Mouse (Mus musculus) retina, postnatal 1 day (tissue): ENCODE measurements around the gene Trappc12.

Experiments used
- DNase-seq: peaks from one replicate; pipeline ENCODE4 v3.0.0-alpha.2; 2012

Trappc12 gene

DNA sequence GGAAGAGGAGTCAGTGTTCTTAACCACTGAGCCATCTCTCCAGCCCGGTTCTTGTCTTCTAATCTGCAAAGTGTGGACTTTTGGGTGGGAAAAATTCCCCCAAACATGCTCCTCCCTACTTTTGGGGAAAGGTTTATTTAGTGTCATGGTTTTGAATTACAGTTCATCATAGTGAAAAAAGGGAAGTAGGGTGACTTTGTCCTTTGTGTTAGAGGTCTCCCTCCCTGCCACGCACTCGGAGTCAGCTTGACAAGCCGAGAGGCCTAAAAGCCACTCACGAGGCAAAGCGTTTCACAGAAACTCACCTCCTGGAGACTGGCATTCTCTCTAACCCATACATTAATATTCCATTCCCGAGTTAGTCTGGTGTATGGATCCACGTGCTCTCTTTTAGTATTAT, 17.6 kb downstream of the Trappc12 start:
- no peak for DNase-seq

DNA sequence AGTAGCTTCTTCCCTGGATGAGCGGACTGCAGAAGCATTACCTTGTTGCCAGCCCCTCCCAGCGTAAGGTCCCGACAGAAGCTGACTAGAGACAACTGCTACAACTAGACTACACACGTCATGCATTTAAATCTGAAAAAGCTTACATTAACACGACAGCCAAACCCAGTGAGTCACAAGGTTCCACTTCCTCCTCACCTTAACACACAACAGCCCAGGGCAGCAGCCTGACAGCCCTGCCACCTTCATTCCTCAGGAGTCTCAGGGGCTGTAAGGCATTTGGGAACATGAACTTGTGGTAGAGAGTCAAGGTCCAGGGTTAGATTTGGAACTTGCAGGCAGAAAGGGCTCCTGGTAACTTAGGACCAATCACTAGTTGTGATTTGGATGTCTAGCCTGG, 23.2 kb downstream of the Trappc12 start:
- DNase-seq: no peak

DNA sequence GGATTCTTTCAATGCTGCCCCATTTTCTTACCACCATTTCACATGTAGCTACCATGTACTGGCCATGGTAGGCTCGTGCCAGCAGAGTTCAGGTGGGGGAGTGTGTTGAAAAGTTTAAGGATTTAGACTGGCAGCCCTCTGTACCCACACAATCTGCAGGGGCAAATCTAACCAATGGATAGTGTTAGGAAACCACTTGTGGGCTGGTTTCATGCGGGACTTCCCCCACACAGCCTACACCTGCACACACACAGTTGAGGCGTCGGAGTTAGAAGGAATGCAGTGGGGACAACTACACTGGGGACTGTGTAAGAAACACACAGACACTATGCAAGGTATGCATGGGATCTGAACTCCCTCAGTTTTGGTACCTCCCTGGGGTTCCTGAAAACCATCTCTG, 24.1 kb downstream of the Trappc12 start:
- no peak for DNase-seq

DNA sequence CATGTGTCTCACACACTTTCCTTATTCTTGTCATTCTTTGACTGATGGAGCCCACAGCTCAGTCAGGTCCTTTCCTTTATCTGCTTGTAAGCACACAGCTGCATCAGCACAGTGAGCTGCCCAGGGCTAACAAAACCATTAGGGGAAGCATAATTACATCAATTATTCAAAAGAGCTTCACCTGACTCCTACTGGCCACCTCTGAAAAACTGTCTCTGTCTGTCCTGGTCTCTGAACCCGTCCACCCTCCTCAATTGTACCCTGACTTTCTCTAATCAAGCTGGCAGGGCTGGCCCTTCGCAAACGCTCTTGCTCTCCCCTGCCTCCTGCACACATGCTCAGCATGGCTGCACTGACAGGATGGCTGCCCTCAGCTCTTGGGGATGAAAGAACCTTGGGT, 25.9 kb downstream of the Trappc12 start:
- peak; percentile 64 for DNase-seq

DNA sequence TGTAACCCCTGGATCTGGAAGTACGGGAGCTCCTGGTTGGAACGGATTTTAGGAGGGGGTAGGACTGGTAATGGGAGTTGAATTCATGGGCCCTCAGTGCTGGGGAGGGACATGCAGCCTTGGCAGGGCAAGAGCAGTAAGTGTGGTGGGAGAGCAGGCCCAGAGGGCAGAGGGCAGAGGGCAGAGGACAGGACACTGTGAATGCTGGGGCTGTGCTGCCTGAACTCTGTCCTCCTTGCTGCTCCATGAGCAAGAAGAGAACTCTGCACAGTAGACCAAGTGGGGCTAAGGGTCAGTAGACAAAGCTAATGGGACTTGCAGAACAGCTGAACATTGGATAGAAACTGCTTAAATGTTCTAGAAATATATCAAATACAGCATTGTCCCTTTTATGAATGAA, 32.2 kb downstream of the Trappc12 start:
- DNase-seq: no peak

DNA sequence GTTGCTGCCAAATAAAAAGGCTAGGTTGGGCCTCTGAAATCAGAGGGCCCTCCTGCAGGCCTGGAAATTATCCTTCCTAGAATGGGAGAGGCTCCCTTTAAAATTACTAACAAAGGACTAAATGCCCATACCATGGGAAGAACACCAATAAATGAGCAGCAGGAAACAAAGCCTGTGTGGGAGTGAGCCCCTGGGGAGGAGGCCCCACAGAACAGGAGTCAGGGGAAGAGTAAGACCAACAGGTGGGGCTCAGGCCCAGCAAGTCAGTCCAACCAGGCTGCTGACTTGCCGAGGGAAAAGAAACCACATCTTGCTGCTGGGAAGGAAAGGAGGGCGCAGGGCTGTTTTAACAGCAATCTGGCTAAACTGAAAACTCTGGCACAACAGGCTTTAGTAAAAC, 33.2 kb downstream of the Trappc12 start:
- no peak for DNase-seq

DNA sequence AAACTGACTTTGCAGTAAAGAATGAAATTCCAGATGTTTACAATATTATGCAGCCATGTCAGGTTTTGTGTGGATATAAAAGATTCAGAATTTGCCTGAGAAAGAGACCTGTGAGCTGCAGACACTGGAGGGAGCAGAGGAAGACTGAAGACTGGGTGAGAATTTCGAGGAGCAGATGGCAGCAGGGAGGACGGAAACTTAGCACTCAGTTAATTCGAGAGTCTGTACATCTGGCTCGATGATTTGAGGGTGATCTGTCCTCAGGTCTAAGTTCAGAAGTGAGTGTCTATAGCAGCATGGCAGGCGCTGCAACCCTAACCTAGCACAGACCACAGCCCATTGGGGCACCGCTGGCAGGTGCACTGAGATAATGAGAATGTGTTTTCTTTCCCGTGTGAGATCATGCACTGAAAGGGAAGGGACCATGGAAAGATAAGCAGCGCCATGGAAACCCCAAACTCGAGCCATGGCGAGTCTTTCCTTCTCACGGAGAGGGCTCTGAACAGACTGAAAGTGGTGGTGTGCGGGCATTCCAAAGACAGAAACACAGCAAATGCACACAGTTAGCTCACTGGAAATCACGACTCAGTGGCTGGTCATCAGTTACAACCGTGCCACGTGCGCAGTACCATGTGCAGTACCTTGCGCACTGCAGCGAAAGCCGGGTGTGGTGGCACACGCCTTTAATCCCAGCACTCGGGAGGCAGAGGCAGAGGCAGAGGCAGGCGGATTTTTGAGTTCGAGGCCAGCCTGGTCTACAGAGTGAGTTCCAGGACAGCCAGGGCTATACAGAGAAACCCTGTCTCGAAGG, 35.2 kb downstream of the Trappc12 start:
- no peak for DNase-seq

DNA sequence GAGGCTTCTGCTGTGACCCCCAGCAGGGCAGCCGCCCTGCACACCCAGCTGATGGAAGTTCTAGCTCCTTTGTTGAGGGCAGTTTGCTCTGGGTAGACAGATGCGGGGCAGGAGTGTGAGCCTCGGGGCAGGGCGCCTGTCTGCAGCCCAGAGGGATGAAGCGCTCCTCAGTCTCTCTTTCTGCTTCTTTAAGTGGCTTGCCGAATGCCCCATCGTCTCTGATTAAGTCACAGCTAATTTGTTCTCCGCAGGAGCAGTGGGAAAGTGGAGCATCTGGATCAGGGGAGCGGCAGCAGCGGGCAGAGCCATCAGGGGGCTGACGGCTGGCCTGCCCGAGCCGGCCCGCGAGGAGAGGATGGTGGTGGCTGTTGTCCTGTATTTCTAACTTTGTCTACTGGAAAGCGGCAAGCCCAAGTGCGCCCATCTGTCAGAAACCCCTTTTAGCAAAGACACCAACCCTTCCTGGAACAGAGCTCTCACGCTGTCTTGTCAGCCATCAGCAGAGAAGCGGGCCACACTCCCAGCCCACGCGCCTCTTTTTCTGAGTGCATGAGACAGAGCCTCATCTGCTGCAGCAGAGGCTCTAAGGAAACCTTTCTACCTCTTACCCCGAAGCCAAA, 39.6 kb downstream of the Trappc12 start:
- DNase-seq: peak; percentile 85

DNA sequence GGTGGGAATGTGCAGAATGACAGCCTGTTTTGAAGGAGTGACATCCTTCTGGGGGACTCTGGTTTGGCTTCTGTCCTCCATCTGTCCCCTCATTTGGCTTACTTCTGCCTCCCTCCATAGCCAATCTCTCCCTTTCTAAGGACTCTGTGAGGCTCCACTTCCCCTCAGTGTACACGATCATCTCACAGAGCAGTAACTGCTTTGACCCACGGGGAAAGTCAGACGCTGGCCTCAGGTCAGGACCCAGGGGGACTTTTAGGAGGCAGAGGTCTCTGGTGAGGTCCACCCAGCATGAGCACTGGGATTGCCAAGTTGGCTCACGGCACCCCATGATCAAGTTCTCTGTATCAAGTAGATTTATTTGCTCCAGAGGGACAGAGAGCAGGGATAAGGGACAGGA, 42.1 kb downstream of the Trappc12 start:
- DNase-seq: no peak

DNA sequence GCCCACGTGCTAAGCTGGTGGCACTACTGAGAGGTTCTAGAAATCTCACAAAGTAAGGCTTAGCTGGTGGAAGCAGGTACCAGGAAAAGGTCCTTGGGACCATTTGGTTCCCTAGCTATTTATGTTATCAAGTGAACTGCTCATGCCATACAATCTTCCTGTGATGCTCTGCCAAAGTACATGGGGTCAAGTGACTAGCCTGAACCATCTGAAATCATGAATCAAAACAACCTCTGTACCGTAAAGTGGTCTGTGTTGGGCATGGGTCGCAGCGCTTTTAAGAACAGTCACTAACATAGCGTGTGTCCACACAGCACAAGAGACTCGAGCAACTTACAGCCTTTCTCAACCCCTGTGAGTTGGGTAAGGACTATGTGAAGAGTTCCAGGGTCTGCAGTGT, 45.1 kb downstream of the Trappc12 start:
- DNase-seq: no peak

DNA sequence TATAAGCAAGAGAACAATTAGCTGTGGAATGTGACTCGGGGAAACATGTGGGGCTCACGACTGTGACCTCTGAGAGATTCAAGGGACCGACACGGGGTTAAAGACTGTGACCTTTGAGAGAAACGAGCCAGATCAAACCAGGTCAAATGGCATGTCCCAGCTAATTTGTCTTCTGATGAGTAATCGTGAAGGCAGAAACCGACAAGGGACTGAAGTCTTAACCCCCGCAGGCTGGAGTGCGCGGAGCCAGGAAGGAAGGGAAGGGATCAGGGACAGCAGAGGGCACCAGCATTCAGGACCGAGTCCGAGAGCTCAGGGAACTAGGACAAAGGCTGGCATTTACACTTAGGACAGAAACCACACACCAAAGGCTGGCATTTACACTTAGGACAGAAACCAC, 45.9 kb downstream of the Trappc12 start:
- peak; percentile 64 for DNase-seq

DNA sequence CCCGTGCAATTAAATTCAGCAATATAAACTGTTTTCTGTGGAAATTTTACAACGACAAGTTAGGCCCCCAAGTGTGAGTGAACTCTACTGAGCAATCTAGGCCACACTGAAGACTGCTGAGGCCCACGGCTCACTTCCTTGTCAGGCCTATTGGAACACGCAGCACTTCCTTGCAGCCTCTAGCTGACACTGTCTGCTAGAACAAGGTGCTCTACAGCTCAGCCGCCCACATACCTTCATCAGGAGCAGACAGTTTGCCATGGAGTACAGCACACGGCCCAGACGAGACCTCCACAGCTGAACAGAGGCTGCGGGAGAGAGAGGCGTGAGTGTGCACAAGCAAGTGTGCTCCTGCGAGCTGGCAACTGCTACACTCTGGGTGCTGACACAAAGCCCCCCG, 49.0 kb downstream of the Trappc12 start:
- DNase-seq: no peak

DNA sequence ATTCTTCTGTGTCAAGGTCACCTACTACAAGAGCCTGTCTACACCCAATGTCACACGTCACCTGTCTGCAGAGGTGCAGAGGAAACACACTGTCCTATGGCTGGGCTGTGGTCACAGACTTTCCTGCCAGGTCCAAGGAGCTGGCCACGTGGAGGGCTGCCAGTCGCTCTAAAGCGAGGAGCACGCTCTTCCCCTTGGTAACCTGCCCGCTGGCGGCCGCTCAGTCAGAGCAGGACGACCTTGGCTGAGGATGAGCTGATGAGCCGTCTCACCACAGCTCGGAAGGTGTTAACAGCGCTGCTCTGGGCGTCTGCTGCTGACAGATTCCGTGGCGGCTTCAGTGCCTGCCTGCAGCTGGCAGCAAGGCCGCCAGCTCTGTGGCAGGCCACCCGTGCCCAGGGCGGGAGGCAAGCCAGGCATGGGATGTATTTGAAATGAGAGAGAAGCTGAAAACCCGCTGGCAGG, 49.7 kb downstream of the Trappc12 start:
- DNase-seq: peak; percentile 49

DNA sequence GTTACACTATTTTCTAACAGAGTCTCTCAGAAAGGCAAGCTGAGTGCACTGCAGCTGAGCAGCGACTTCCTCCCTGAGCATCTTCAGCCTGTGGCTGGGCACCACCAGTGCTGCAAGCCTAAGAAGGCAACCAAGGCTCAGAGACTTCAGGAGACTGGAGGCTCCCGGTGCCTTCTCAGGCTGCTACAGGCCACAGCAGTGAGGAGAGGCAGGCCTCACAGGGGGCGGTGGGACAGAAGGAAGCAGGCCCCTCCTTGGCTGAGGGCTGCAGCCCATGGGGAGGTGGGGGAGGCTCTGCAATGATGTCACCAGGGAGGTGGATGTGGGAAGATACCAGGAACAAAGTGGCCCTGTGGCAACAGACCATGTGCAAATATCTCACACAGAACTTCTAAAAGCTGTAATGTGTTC, 50.2 kb downstream of the Trappc12 start:
- no peak for DNase-seq

DNA sequence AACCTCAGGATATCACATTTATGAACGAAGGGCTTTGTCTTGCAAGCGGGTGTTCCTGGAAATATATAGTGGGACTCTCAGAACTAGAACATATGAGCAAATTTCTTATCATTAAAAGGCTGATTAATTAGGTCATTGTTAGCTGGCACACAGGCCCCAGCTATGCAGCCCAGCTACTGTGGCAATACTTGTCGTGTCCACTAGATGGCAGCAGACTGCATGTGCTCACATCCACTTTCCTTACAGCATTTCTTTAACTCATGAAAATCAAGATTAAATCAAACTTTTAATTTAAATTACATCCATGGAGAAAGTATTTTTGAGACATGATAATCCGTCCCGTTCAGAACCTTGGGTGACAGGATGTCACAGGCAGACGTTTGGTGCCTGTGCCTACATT, 50.6 kb downstream of the Trappc12 start:
- DNase-seq: peak; percentile 85

DNA sequence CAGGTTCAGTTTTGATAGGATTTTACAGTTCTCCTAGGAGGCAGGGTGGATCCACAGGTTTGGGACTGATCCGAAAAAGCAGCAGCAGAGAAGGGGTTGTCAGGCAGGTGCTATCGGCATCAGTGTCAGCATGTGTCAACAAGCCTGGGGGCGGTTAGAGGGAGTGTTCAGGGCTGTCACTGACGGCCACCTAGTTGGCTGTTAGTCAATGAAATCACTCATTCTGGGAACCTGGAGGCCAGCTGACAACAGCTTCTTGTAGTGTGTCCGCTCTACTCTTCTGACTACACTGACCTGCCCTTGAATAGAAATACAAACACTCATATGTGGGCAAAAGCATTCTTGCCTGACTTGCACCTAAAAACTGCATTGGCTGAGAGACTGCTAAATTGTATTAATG, 51.2 kb downstream of the Trappc12 start:
- no peak for DNase-seq

DNA sequence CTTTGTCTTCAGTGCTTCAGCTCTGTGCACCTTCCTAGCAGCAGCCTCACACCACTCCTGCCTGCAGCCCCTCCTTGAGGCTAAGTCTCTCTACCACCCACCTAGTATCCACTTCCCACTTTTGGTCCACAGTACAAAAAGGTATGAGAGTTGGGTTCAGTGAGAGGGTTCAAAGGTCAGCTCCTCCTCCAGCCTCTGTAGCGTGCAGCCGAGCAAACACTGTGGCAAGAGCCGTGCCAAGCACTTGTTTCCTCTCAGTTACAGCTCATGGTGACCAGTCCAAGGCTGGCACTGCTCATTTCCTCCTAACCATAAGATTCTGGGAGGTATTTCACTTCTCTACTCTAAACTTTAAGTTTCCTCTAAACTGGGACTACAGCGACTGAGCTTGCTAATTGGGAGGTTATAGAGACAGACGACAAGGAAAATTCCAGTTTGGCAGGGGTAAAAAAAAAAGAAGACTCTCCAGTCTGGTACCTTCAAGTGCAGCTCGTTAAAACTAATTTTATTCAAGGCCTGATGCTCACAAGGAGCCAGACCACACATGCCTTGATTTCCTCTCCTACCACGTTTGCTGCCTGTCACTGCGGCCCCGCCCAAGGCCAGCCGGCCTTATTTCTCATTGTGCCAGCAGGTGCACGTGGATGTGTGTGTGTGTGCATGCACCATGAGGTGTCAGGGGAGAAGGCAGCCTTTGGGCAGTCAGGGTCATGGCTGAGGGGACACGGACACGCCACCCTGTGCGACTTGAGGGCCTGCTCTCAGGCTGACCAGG, 52.3 kb downstream of the Trappc12 start:
- no peak for DNase-seq

DNA sequence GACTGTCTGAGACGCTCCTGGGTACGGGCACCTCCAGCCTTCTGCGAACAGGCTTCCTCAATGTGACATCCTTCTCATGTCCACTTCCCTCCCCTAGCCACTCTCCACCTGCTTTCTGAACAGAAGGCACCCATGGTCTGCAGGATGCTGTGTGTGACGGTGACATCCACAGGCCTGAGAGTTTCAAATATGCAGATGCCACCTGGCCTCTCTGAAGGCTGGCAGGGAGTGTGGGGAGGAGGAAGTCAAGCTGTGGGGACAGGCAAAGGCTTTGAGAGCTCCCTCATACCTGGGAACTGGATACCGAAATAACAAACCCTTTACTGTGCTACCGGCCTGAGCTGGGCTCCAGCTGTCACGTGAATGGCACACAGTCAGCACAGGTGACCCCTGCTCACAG, 55.5 kb downstream of the Trappc12 start:
- no peak for DNase-seq

DNA sequence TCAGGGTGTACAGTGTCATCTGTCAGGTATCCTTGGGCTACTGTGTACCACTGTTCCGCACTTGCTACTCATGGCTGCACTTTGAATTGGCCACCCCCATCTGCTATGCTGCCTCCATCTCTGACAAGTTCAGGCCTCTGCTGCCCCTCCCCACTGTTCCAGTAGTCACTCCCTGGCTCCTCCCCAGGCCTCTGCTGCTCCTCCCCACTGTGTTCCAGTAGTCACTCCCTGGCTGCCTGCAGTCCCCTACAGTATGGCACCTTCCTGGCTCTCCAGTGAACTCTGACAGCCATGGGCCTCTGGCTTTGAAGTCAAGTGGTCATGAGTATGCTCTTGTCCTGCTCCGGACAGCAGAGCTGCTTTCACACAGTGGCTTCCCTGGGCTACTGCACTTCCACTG, 56.0 kb downstream of the Trappc12 start:
- DNase-seq: no peak

DNA sequence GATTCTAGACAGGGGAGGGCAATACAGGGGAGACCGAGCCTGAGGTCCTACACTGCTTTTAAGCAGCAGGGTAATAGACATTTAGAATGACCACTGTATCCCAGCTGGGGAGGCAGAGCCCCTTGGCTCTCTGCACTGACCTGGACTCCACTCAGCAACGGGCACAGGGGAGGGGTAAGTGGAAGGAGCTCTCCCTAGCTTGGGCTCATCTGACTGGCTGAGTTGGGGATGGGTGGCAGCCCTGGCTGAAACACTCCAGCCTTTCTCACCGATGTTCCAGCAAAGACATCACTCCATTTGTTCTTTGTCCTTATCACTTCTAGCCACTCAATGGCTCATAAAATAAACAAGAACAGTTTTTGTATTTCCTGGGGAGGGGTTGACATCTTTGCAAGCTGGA, 56.5 kb downstream of the Trappc12 start:
- DNase-seq: no peak

DNA sequence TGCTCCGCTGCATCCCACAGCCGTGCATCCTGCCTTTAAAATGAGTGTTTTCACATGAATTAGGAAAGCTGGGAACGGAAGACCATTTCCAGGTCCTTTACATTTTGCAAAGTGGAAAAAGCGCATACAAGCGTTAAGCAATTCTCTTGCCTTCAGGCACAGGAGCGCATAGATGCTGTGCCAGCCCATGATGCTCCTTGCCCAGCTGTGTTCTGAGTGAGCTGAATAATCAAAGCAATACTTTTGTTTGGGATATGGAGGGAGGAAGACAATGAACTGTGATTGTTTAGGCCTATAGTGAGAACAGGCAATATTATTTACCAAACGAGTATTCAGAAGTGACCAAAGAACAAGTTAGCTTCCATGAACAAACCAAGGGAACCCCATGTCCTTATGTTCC, 59.5 kb downstream of the Trappc12 start:
- no peak for DNase-seq

DNA sequence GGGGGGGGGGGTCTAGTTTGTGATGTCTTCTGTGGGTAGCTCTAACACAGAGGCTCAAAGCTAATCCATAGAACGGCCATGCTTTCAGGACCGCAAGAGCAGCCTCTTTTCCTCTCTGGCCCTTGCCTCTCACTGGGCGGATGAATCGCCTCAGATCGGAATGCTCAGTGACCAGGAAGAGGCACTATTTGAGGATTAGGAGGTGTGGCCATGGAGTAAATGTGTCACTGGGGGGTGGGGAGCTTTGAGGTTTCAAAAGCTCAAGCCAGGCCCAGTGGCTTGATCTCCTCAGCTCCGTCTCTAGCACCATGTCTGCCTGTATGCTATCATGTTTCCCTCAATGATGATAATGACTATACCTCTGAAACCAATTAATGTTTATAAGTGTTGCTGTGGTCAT, 61.3 kb downstream of the Trappc12 start:
- DNase-seq: no peak

DNA sequence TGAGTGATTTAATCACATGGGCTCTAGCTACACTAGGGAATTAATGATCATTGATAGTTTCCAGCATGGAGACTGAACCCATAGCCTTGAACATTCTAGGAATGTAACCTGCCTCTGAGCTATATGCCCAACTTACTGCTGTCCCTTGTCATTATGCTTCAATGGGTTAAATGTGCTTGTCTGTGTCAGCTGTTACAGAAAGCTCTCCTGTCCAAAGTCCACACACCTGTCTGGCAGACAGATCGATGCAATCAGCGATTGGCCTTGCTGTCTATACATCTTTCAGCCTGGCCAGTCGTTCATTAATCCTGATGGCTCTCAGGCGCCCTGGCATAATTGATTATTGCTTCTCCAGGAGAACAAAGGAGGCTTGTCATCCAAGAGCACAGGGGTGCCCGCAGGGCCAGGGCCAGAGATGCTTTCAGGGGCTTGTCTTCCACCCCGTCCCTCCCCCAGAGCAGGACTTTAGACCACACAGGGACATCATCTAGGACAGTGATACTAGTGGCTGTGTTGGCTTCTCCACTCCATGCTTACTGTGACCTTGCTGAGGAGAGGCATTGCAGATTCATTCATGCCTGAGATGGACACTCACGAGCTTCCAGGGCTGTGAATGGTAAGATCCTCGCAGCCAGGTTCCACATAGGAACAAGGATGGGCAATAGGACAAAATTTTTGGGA, 63.9 kb downstream of the Trappc12 start:
- peak; percentile 48 for DNase-seq
